Mouse (Mus musculus): Measurements from ENCODE around the gene Ckm. TPM values are rescaled to one million over a fixed set of nuclear protein-coding genes. Genes with fewer than 3 reads are reported as not detected.

The Ckm gene
- polyA plus RNA-seq, 1 experiment: 0.08 TPM

- TF ChIP-seq POLR2A (IDR thresholded peaks at IDR 0.05; ENCODE audit: borderline replicate concordance, insufficient read depth, low read length) (no peak), CTCF (IDR thresholded peaks at IDR 0.05; ENCODE audit: borderline replicate concordance, insufficient read depth, low read depth, low read length) (no peak)
- H3K27me3 ChIP-seq (ENCODE audit: control insufficient read depth, insufficient read depth, low read length): no peaks in the 10 kb centered on the region
- no peak within 1 kb of the TSS for H3K4me3 ChIP-seq (replicated peaks; ENCODE audit: insufficient read depth, low read depth, low read length)
- no peak for DNase-seq
- no peaks in the 10 kb centered on the region for H3K4me1 ChIP-seq (ENCODE audit: control insufficient read depth, insufficient read depth, low read length)
- 53% methylated on average over 6 of the region's 6 CpGs for WGBS
- no peak within 1 kb of the TSS for H3K27ac ChIP-seq (ENCODE audit: insufficient read depth, low read length)
Observed at GRCm38 (mm10) chr7:19462884-19463381, 58.4 kb downstream of the Ckm start, which contains the start of gene Exoc3l2. Gene Exoc3l2 (plus strand): TSS chr7:19463331.

DNA sequence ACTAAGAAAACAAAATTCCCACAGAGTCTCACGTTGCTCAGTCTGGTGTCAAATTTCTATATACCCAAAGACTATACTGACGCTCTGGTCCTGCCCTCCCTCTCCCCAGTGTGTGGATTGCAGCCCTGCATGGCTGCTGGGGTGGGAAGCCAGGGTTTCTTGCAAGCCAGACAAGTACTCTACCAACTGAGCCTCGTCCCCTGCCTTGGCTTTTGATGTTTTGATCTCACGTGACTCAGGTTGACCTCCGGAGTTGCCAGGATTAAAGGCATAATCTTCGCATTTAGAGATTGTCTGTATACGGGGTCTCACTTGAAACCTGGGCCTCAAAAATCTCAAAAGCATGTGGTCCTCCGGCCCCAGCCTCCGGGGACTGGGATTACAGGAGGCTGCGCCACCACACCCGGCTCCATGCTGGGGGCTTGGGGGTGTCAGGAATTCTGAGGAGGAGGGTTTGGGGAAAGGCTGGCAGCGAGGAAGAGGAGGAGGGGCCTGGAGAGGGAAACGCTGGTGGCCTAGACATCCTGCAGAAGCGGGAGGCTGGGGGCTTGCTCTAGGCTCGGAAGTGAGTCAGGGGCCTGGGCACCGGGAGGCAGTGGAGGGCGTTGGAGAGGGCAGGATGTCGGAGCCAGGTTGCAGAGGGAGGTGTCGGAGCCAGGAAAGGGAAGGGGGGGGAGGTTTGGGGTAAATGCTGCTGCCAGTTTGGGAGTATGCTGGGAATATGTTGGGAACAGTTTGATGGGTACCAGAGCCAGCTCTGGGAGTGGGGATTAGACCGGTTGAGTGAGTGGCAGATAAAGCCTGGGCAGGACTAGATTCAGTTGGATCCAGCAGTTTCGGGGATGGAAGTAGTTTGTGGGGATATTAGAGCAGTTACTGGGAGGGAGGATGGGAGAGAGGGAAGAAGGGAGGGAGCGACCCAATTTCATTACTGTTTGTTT, 60.1 kb downstream of the Ckm start:
- no peaks in the 10 kb centered on the region for H3K4me1 ChIP-seq (ENCODE audit: control insufficient read depth, insufficient read depth, low read length)
- H3K27me3 ChIP-seq (ENCODE audit: control insufficient read depth, insufficient read depth, low read length): peaks cover 1% of the 10 kb centered on the region; the same call in 1 of the 2 replicates
- H3K27ac ChIP-seq (ENCODE audit: insufficient read depth, low read length): no peak overlapping the region
- TF ChIP-seq POLR2A (IDR thresholded peaks at IDR 0.05; ENCODE audit: borderline replicate concordance, insufficient read depth, low read length) (no peak), CTCF (IDR thresholded peaks at IDR 0.05; ENCODE audit: borderline replicate concordance, insufficient read depth, low read depth, low read length) (no peak)
- H3K4me3 ChIP-seq (replicated peaks; ENCODE audit: insufficient read depth, low read depth, low read length): no peak overlapping the region
- WGBS: 23% methylated on average over 22 of the region's 22 CpGs
- DNase-seq: no peak

DNA sequence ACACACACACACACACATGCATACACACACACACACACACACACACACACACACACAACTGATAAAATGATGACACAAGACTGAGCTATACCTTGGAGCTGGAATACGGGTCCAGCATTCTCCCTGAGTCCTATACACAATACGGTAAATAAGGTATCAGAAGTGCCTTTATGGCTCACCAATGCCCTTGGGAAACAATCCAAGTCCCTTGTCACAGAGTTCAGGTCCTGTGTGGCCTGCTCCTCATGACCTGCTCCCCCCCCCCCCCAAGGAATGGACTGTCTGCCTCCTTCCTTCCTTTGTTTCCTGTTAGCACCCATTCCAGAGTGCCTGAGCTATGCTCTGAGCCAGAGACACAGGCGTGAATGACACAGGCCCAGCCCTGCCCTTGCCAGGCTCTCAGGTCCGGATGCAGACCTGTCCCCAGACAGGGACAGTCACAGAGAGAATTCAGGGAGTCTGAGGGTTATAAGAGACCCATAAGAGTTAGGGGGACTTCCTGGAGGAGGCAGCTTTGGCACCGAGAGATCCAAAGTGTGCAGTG, 62.1 kb downstream of the Ckm start:
- 64% methylated on average over 5 of the region's 5 CpGs for WGBS
- no peaks in the 10 kb centered on the region for H3K4me1 ChIP-seq (ENCODE audit: control insufficient read depth, insufficient read depth, low read length)
- no peak for DNase-seq
- no peak overlapping the region for H3K4me3 ChIP-seq (replicated peaks; ENCODE audit: insufficient read depth, low read depth, low read length)
- H3K27me3 ChIP-seq (ENCODE audit: control insufficient read depth, insufficient read depth, low read length): peaks cover 1% of the 10 kb centered on the region; the same call in 1 of the 2 replicates
- no peak for TF ChIP-seq CTCF (IDR thresholded peaks at IDR 0.05; ENCODE audit: borderline replicate concordance, insufficient read depth, low read depth, low read length)
- H3K27ac ChIP-seq (ENCODE audit: insufficient read depth, low read length): no peak overlapping the region

DNA sequence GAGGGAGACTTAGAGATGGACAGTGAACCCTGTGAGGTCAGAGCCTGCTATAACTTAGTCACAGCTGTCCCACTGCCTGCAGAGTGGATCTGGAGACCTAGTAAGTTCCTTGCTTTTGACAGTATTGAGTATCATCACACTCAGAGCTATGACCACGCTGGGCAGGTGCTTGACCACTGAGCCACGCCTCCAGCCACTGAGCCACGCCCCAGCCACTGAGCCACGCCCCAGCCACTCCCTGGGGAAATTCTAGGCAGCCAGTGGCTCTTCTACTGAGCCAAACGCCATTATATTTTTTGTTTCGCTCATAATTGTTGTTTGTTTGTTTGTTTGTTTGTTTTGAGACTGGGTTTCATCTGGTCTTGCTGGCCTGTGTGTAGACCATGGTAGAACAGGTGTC, 63.1 kb downstream of the Ckm start:
- no peaks in the 10 kb centered on the region for H3K4me1 ChIP-seq (ENCODE audit: control insufficient read depth, insufficient read depth, low read length)
- H3K4me3 ChIP-seq (replicated peaks; ENCODE audit: insufficient read depth, low read depth, low read length): no peak overlapping the region
- H3K27ac ChIP-seq (ENCODE audit: insufficient read depth, low read length): no peak overlapping the region
- TF ChIP-seq POLR2A (IDR thresholded peaks at IDR 0.05; ENCODE audit: borderline replicate concordance, insufficient read depth, low read length) (no peak), CTCF (IDR thresholded peaks at IDR 0.05; ENCODE audit: borderline replicate concordance, insufficient read depth, low read depth, low read length) (no peak)
- 22% methylated on average over 6 of the region's 6 CpGs for WGBS
- peaks cover 1% of the 10 kb centered on the region; the same call in 1 of the 2 replicates for H3K27me3 ChIP-seq (ENCODE audit: control insufficient read depth, insufficient read depth, low read length)
- no peak for DNase-seq

GRCm38 (mm10) chr7:19468279-19468678, 63.7 kb downstream of the Ckm start:
- TF ChIP-seq CTCF (IDR thresholded peaks at IDR 0.05; ENCODE audit: borderline replicate concordance, insufficient read depth, low read depth, low read length): no peak
- no peak for TF ChIP-seq POLR2A (IDR thresholded peaks at IDR 0.05; ENCODE audit: borderline replicate concordance, insufficient read depth, low read length)
- Histone ChIP-seq H3K27ac (ENCODE audit: insufficient read depth, low read length) (no peak overlapping the region), H3K4me1 (ENCODE audit: control insufficient read depth, insufficient read depth, low read length) (no peaks in the 10 kb centered on the region), H3K4me3 (replicated peaks; ENCODE audit: insufficient read depth, low read depth, low read length) (no peak overlapping the region), H3K27me3 (ENCODE audit: control insufficient read depth, insufficient read depth, low read length) (peaks cover 1% of the 10 kb centered on the region; the same call in 1 of the 2 replicates)
- 69% methylated on average over 12 of the region's 12 CpGs for WGBS
- DNase-seq: no peak

- Histone ChIP-seq H3K4me3 (replicated peaks; ENCODE audit: insufficient read depth, low read depth, low read length) (no peak overlapping the region), H3K27ac (ENCODE audit: insufficient read depth, low read length) (no peak overlapping the region), H3K27me3 (ENCODE audit: control insufficient read depth, insufficient read depth, low read length) (peaks cover 1% of the 10 kb centered on the region; the same call in 1 of the 2 replicates), H3K4me1 (ENCODE audit: control insufficient read depth, insufficient read depth, low read length) (no peaks in the 10 kb centered on the region)
- no peak for DNase-seq
- WGBS: 15% methylated on average over 23 of the region's 23 CpGs
- no peak for TF ChIP-seq POLR2A (IDR thresholded peaks at IDR 0.05; ENCODE audit: borderline replicate concordance, insufficient read depth, low read length)
Observed at GRCm38 (mm10) chr7:19469404-19469803, 64.8 kb downstream of the Ckm start.

DNA sequence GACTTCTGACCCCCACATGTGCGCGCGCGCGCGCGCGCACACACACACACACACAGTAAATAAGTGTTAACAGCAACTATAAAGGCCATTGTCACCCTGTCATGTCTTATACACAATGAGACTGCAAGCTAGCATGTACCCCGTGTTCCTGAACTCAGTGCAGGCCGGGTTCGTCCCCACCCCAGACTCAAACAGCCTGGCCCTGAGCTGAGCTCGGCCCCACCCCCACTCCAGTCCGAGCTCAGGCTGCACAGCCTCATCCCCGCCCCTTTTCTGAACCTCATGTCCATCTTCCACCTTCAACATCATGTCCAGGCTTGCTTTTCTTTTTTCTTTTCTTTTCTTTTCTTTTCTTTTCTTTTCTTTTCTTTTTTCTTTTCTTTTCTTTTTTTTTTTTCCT, 65.7 kb downstream of the Ckm start:
- H3K27me3 ChIP-seq (ENCODE audit: control insufficient read depth, insufficient read depth, low read length): peaks cover 1% of the 10 kb centered on the region; the same call in 1 of the 2 replicates
- H3K27ac ChIP-seq (ENCODE audit: insufficient read depth, low read length): no peak overlapping the region
- no peaks in the 10 kb centered on the region for H3K4me1 ChIP-seq (ENCODE audit: control insufficient read depth, insufficient read depth, low read length)
- 12% methylated on average over 14 of the region's 14 CpGs for WGBS
- DNase-seq: no peak
- H3K4me3 ChIP-seq (replicated peaks; ENCODE audit: insufficient read depth, low read depth, low read length): no peak overlapping the region
- TF ChIP-seq CTCF (IDR thresholded peaks at IDR 0.05; ENCODE audit: borderline replicate concordance, insufficient read depth, low read depth, low read length) (no peak), POLR2A (IDR thresholded peaks at IDR 0.05; ENCODE audit: borderline replicate concordance, insufficient read depth, low read length) (no peak)

All from cerebellum, adult 2 months (tissue).